22 mouse cellular contexts compared by ENCODE assay signal in genomic region chr9:35564536-35565240, GRCm38 (mm10). TPM values are rescaled to one million over a fixed set of nuclear protein-coding genes. Genes with fewer than 3 reads are reported as not detected.
DNase-seq lines count a peak whose midpoint lies in the region; ATAC-seq and TF ChIP-seq lines count a peak whose summit lies in the region.
"Had no signal": no experiment of that assay in that cellular context is flagged by ENCODE, and none has a peak within 500 bp of the region (broad histone marks: within the 10 kb centered on the region; RNA-seq: fewer than 3 reads in every experiment).

No protein-coding gene starts in this region.

- ATAC-seq in heart, embryonic 11.5 days (replicated peaks; ENCODE audit: insufficient number of reproducible peaks, low FRiP score, low TSS enrichment): no peak
- peak; percentile 42; the same call in 1 of the 2 replicates for ATAC-seq in heart, embryonic 15.5 days (replicated peaks; ENCODE audit: insufficient number of reproducible peaks, insufficient read depth, low FRiP score, low read depth)
- ATAC-seq: forebrain, embryonic 16.5 days; intestine, postnatal 0 days had no signal

- no peak overlapping the region for H3K9ac ChIP-seq in heart, embryonic 11.5 days (ENCODE audit: low read depth, low read length)
- H3K9ac ChIP-seq in heart, embryonic 15.5 days: no peak overlapping the region
- no peak overlapping the region for H3K9ac ChIP-seq in heart, adult 2 months (ENCODE audit: low read depth, low read length)
- H3K9ac ChIP-seq: embryonic facial prominence, embryonic 13.5 days; forebrain, embryonic 12.5 days; hindbrain, embryonic 14.5 days had no signal

- no peak overlapping the region for H3K4me3 ChIP-seq in heart, embryonic 11.5 days (ENCODE audit: low read depth, low read length)
- H3K4me3 ChIP-seq in heart, embryonic 15.5 days: no peak overlapping the region
- H3K4me3 ChIP-seq in heart, adult 2 months: no peak overlapping the region
- H3K4me3 ChIP-seq in layer of hippocampus, adult 2 months: no peak overlapping the region
- H3K4me3 ChIP-seq: embryonic facial prominence, embryonic 13.5 days; forebrain, embryonic 12.5 days; hindbrain, embryonic 10.5 days had no signal

- TF ChIP-seq EP300 in heart, adult 2 months (IDR thresholded peaks at IDR 0.05; ENCODE audit: insufficient read depth, low read depth, low read length): no peak

- H3K27me3 ChIP-seq in heart, embryonic 11.5 days (ENCODE audit: control insufficient read depth, insufficient read depth, low read length): no peaks in the 10 kb centered on the region
- H3K27me3 ChIP-seq in heart, embryonic 15.5 days: no peaks in the 10 kb centered on the region
- H3K27me3 ChIP-seq in heart, adult 2 months (ENCODE audit: control insufficient read depth, insufficient read depth, low read length): no peaks in the 10 kb centered on the region
- H3K27me3 ChIP-seq: CH12.LX; embryonic facial prominence, embryonic 13.5 days; forebrain, embryonic 12.5 days had no signal

- H3K36me3 ChIP-seq in heart, embryonic 11.5 days (ENCODE audit: control insufficient read depth, insufficient read depth, low read length): peaks cover 16% of the 10 kb centered on the region
- peaks cover 43% of the 10 kb centered on the region for H3K36me3 ChIP-seq in heart, embryonic 15.5 days
- H3K36me3 ChIP-seq in heart, adult 2 months (ENCODE audit: control insufficient read depth, insufficient read depth, low read length): peaks cover 11% of the 10 kb centered on the region

- peak overlapping the region; percentile 65 for H3K27ac ChIP-seq in heart, embryonic 11.5 days (ENCODE audit: low read depth, low read length)
- peak overlapping the region; percentile 87 for H3K27ac ChIP-seq in heart, embryonic 15.5 days
- no peak overlapping the region for H3K27ac ChIP-seq in heart, adult 2 months
- no peak overlapping the region for H3K27ac ChIP-seq in layer of hippocampus, adult 2 months
- H3K27ac ChIP-seq: embryonic facial prominence, embryonic 13.5 days; forebrain, embryonic 12.5 days; hindbrain, embryonic 10.5 days; hindbrain, embryonic 14.5 days had no signal

- H3K79me2 ChIP-seq in heart, adult 2 months (replicated peaks; ENCODE audit: control insufficient read depth, insufficient read depth, low read length): no peaks in the 10 kb centered on the region; the same call in 1 of the 2 replicates

- H3K4me2 ChIP-seq in heart, embryonic 11.5 days: peak overlapping the region; percentile 27
- H3K4me2 ChIP-seq in heart, embryonic 15.5 days: peak overlapping the region; percentile 42
- H3K4me2 ChIP-seq: embryonic facial prominence, embryonic 13.5 days; forebrain, embryonic 12.5 days; hindbrain, embryonic 14.5 days had no signal

- no peak for TF ChIP-seq CTCF in heart, adult 2 months (IDR thresholded peaks at IDR 0.05)
- no peak for TF ChIP-seq CTCF in layer of hippocampus, adult 2 months (conservative IDR thresholded peaks at IDR 0.05)

- H3K9me3 ChIP-seq in heart, embryonic 11.5 days (replicated peaks; ENCODE audit: control insufficient read depth, low read length): no peaks in the 10 kb centered on the region
- no peaks in the 10 kb centered on the region for H3K9me3 ChIP-seq in heart, embryonic 15.5 days (replicated peaks)
- H3K9me3 ChIP-seq: embryonic facial prominence, embryonic 13.5 days; forebrain, embryonic 12.5 days; hindbrain, embryonic 10.5 days had no signal

- intact Hi-C loops in heart, adult 2 months (cut with DNase I): loop anchor here (10.0 kb wide), 1 partner anchor 360 kb away; the partner anchor contains the start of genes Srpr and Tirap

- no peak for DNase-seq in heart, adult 9 months (ENCODE audit: low spot score in 2 of 2)
- DNase-seq in heart, adult 2 months: no peak
- DNase-seq in layer of hippocampus, adult 9-11 months: peak; percentile 1
- DNase-seq in layer of hippocampus, adult 2 months (ENCODE audit: low spot score in 2 of 2): no peak
- DNase-seq: adrenal gland, adult 2 months; adrenal gland, postnatal 25 days; cerebellum, adult 18-20 months; cerebellum, adult 9-11 months; cerebellum, postnatal 36 days; gastrocnemius, postnatal 10 days; kidney, adult 8-10 months had no signal

- TF ChIP-seq POLR2A in heart, adult 2 months (IDR thresholded peaks at IDR 0.05; ENCODE audit: insufficient read depth, low read depth, low read length): no peak

- 59% methylated on average over 5 of the region's 5 CpGs for WGBS in heart, embryonic 11.5 days (ENCODE audit: insufficient replicate concordance)
- WGBS in heart, embryonic 15.5 days: 49% methylated on average over 5 of the region's 5 CpGs
- 48% methylated on average over 5 of the region's 5 CpGs for WGBS in heart, adult 2 months

- peaks cover 10% of the 10 kb centered on the region; the same call in 1 of the 2 replicates for H3K4me1 ChIP-seq in heart, embryonic 11.5 days (ENCODE audit: control insufficient read depth, insufficient read depth, low read length)
- H3K4me1 ChIP-seq in heart, embryonic 15.5 days (replicated peaks): peaks cover 32% of the 10 kb centered on the region
- H3K4me1 ChIP-seq in heart, adult 2 months (ENCODE audit: control insufficient read depth, insufficient read depth, low read length): no peaks in the 10 kb centered on the region

RNA-seq across cellular contexts. Expression of gene Pate2, which starts 5.4 kb away (rescaled TPM):
- 0.46 and 0.73 TPM in 2 replicates for polyA plus RNA-seq in heart, embryonic 11.5 days (2014; fragmentation: Nextera tagmentation; extraction: Ambion mirVana)
- 0.23 and 0.39 TPM in 2 replicates for polyA plus RNA-seq in heart, embryonic 15.5 days (2015; fragmentation: Nextera tagmentation; extraction: Ambion mirVana)
- total RNA-seq in heart, adult 2 months (2021): not detected
- 0.06 TPM in 1 of 2 replicates, not detected in the other for polyA plus RNA-seq in heart, adult 2 months (2012; rRNA removed)
- total RNA-seq in layer of hippocampus, adult 2 months (2021): under 1 TPM; 0.74 to 0.79 TPM

RNA-seq across cellular contexts. Expression of gene Hyls1, which starts 5.5 kb away (rescaled TPM):
- polyA plus RNA-seq in heart, embryonic 11.5 days (2014; fragmentation: Nextera tagmentation; extraction: Ambion mirVana): 15.4 and 16.0 TPM in 2 replicates
- polyA plus RNA-seq in heart, embryonic 15.5 days (2015; fragmentation: Nextera tagmentation; extraction: Ambion mirVana): 13.6 and 15.3 TPM in 2 replicates
- 1 to 10 TPM; 1.5 to 2.0 TPM for total RNA-seq in heart, adult 2 months (2021)
- 0.68 and 1.3 TPM in 2 replicates for polyA plus RNA-seq in heart, adult 2 months (2012; rRNA removed)
- total RNA-seq in layer of hippocampus, adult 2 months (2021): 10 to 100 TPM; 13.0 to 15.8 TPM

RNA-seq across cellular contexts. Expression of gene Pus3, which starts 6.3 kb away (rescaled TPM):
- 16.8 and 17.6 TPM in 2 replicates for polyA plus RNA-seq in heart, embryonic 11.5 days (2014; fragmentation: Nextera tagmentation; extraction: Ambion mirVana)
- polyA plus RNA-seq in heart, embryonic 15.5 days (2015; fragmentation: Nextera tagmentation; extraction: Ambion mirVana): 11.1 and 12.1 TPM in 2 replicates
- total RNA-seq in heart, adult 2 months (2021): 1 to 10 TPM; 6.0 to 6.3 TPM
- 1.8 and 4.1 TPM in 2 replicates for polyA plus RNA-seq in heart, adult 2 months (2012; rRNA removed)
- total RNA-seq in layer of hippocampus, adult 2 months (2021): 10 to 100 TPM; 13.0 to 14.2 TPM

RNA-seq across cellular contexts. Expression of gene Ddx25, which starts 6.4 kb away (rescaled TPM):
- 2.5 TPM in 2 replicates for polyA plus RNA-seq in heart, embryonic 11.5 days (2014; fragmentation: Nextera tagmentation; extraction: Ambion mirVana)
- 0.69 and 0.91 TPM in 2 replicates for polyA plus RNA-seq in heart, embryonic 15.5 days (2015; fragmentation: Nextera tagmentation; extraction: Ambion mirVana)
- not detected for total RNA-seq in heart, adult 2 months (2021)
- 0.04 and 0.06 TPM in 2 replicates for polyA plus RNA-seq in heart, adult 2 months (2012; rRNA removed)
- total RNA-seq in layer of hippocampus, adult 2 months (2021): 10 to 100 TPM; 13.9 to 14.9 TPM

RNA-seq across cellular contexts. Expression of gene Gm1113, which starts 46.6 kb away (rescaled TPM):
- polyA plus RNA-seq in heart, embryonic 11.5 days (2014; fragmentation: Nextera tagmentation; extraction: Ambion mirVana): not detected in 2 replicates
- not detected in 2 replicates for polyA plus RNA-seq in heart, embryonic 15.5 days (2015; fragmentation: Nextera tagmentation; extraction: Ambion mirVana)
- not detected for total RNA-seq in heart, adult 2 months (2021)
- not detected in 2 replicates for polyA plus RNA-seq in heart, adult 2 months (2012; rRNA removed)
- total RNA-seq in layer of hippocampus, adult 2 months (2021): not detected
- total RNA-seq: adrenal gland, adult 2 months; adrenal gland, postnatal 25 days; CH12.LX; gastrocnemius, postnatal 10 days; gastrocnemius, postnatal 4 days had no signal
- polyA plus RNA-seq: adrenal gland, adult 2 months; embryonic facial prominence, embryonic 13.5 days; forebrain, embryonic 12.5 days; forebrain, embryonic 16.5 days; frontal cortex, adult 2 months; hindbrain, embryonic 10.5 days; hindbrain, embryonic 14.5 days; intestine, postnatal 0 days had no signal

Comparison
In these comparisons a context has a peak if more than half of its experiments do, and no peak if none do; other contexts are left out.
1. H3K27ac ChIP-seq: peak in heart, embryonic 11.5 days (single experiment) and heart, embryonic 15.5 days (single experiment); none in heart, adult 2 months (single experiment) and layer of hippocampus, adult 2 months (single experiment).